Mouse (Mus musculus) embryonic fibroblast, embryonic 13.5 days (primary cell): ENCODE results near the gene Mtmr11.

Source experiments
- CTCF ChIP-seq: IDR thresholded peaks from 2 replicates; pipeline ENCODE4 v1.5.1; 2011; ENCODE audit warnings: mild to moderate bottlenecking, control low read depth, low read length, moderate library complexity, borderline replicate concordance; ENCODE audit not compliant: insufficient read depth
- POLR2A ChIP-seq: IDR thresholded peaks from 2 replicates; pipeline ENCODE4 v1.6.1; 2011; ENCODE audit warnings: low read depth, mild to moderate bottlenecking, control low read depth, low read length, moderate library complexity

DNA sequence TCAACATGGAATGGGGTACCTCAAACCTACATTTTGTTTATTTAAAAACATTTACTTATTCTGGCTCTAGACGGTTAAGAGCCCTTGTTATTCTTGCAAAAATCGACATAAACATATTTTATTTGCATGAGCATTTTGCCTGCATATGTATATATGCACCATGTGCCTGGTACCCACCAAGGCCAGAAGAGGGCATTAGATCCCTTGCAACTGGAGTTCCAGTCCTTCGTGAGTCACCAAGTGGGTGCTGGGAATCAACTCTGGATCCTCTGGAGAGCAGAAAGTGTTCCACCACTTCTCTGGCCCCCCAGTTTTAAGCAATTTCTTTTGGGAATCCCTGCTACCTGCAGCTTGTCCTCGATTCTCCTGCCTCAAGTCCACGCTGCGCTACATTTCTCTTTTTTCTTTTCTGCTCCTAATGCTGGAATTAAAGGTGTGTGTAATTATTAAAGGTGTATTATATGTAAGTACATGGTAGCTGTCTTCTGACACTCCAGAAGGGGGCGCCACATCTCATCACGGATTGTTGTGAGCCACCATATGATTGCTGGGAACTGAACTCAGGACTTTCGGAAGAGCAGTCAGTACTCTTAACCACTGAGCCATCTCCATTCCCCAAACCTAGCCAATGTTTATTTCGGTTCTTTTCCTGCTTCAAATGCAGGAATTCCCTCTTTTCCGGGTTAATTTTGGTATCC, 34.0 kb downstream of the Mtmr11 start:
- TF ChIP-seq CTCF (no peak), POLR2A (no peak)
